Mouse (Mus musculus) heart, postnatal 25 days (tissue): Measurements from ENCODE around the gene BC024978. TPM values are rescaled to one million over a fixed set of nuclear protein-coding genes. Genes with fewer than 3 reads are reported as not detected.

Experiments
- DNase-seq: peaks from one replicate; pipeline ENCODE4 v3.0.0; 2022; ENCODE audit warnings: low spot score
- intact Hi-C: fragments of 180-260 bp; cut with DNase I; formaldehyde crosslinking; loops from one replicate; pipeline ENCODE4 v1.15.1; 2025
- total RNA-seq, 2 experiments: library from RNA; stranded (reverse); gene quantifications; 2 replicates each; pipeline ENCODE4 v1.2.3; 2021

The BC024978 gene
- total RNA-seq, 2 experiments from 2014 or later, result 13.9 to 15.8 TPM

DNA sequence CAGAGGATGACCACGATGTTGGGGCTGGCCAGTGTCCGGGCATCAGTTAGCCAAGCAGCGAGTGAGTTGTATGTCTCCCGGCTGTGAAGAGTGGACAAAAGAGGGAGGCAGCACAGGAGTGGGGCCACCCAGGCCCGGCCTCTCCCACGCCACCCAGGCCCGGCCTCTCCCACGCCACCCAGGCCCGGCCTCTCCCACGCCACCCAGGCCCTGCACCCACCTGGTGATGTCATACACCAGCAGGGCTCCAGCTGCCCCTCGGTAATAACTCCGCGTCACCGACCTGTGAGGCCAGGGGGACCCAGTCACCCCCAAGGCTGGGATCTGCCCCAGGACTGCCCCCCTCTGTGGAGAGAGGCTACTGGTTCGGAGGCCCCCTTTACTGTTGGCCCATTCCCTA is 21.1 kb upstream of the BC024978 start:
- DNase-seq, result no peak
- intact Hi-C loops, result no loop called here

DNA sequence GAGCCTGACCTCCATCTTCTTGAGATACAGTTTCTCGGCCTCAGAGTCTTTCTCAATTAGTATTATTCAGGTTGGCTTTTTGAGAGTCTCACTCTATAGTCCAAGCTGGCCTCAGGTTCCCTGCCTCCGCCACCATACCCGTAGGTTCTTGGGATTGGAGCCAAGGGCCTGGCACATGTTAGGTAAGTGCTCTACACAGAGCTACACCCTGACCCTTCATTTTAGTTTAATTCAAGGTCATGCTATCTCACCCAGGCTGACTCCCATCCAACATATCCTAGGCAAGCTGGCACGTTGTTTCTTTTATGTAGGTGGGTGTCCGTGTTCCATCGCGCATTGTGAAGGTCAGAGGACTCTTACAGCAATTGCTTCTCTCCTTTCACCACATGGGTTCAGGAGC is 20.7 kb upstream of the BC024978 start:
- intact Hi-C loops, result no loop called here
- no peak for DNase-seq

DNA sequence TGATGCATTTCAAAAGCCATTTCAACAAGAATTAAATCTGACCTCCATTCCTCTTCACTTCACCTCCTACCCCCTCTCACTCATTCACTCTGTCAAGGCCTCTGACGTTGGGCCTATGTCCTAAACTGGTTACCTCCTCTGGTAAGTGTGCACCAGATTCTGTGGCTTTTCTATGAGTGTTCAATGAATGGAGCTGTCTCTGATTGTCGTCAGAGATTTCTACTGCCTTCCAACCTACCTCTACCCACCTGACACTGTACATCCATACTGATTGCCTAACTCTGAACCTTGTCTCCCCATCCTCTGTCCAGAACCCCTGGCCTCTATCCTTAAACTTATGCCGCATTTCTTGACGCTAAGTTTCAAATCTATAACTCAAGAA is 17.6 kb upstream of the BC024978 start:
- intact Hi-C loops, result no loop called here
- DNase-seq, result no peak

- intact Hi-C loops, result no loop called here
- DNase-seq, result peak; percentile 99
These were observed 17.0 kb upstream of the BC024978 start, which contains the start of gene Rab4b for GRCm38 (mm10) chr7:27178324-27179216. Gene Rab4b (minus strand): TSS chr7:27178896.

DNA sequence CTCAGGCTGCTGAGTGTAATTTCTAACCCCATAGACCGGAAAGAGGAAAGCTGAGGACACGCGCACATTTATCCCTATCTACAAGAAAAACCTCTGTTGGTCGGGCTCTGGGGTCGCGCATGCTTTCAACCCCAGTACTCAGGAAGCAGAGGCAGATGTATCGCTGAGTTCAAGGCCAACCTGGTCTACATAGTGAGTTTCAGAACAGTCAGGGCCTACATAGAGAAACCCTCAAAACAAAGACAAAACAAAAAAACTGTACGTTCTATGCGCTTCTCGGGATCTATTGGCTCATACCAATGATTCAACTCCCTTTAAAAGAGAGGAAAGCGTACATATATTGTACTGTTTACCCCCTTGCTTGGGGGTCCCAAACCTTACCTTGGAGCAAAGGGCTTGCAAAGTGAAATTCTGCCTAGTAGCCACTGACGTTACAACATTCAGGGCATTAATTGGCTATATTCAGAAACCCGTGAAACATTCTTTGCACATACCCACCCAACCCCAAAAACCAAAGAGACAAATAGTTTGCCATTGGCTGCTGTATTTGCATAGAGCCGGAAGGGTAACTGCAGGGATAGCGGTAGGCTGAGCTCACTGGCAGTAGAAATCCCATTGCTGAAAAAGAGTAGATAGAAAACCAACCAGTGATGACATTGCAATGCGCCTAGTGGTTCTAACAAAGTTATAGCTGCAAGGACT is 16.2 kb upstream of the BC024978 start:
- no peak for DNase-seq
- intact Hi-C loops, result no loop called here

DNA sequence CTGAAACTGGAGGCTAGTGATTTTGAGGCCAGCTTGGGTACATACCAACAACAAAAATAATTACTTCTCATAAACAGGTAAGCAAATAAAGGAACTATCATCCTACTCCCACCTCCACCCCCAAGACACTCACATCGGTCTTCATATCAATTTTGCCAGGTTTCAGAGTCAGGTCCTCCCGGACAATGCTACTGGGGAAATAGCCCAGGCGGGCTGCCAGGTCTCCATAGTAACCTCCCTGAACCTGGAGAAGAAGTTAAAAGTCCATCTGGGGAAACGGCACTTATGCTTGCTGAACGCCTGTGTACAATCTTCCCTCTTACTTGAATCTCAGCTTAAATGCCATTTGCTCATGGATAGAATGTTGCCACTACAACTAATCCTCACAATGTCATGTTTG is 15.5 kb upstream of the BC024978 start:
- intact Hi-C loops, result no loop called here
- DNase-seq, result peak; percentile 50

DNA sequence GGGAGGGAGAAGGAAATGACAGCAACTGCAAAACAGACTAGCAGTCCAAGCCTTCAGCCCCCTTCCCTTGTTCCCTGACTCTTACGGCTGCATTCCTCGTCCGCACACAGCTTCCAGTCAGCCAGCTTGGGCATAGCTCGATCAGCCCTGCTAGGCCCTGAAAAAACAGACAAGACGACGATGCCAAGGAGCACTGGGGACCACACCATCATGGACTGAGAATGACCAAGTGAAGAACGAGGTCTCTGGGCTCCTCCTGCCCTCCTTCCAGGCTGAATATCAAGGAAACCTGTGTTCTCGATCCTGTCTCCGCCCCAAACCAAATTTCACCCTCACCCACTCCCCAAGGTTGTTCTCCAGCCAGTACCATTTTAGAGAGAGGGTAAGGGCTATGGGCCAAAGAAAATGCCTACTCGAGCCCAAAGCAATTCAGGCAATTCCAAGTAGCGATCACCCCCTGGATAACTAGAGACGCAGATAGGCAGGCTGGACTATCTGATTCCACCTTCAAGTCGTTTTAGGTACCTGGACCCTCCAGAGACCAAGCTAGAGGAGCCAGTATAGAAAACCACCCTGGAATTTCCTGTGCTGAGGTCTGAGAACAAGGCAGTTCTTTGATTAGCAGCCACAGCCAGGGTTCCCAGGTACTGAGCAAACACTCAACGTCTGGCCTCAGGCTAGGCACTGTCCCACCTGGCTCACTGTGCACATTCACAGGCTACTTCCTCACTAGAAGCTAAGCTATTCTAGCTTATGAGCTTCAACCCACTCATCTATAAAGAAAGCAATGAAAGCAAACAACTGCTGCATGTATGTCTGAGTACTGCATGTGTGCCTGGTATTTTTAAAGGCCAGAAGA is 14.5 kb upstream of the BC024978 start, which contains the start of the genes Gm21983 and Mia:
TSS of gene Gm21983 (minus strand) at position 250 of the 859 bp plus-strand sequence.
TSS of gene Mia (minus strand) at position 321 of the 859 bp plus-strand sequence.
- no peak for DNase-seq
- intact Hi-C loops, result no loop called here

GRCm38 (mm10) chr7:27182498-27182897 is 13.1 kb upstream of the BC024978 start:
- DNase-seq, result no peak
- intact Hi-C loops, result no loop called here

GRCm38 (mm10) chr7:27184964-27185363 is 10.6 kb upstream of the BC024978 start:
- no peak for DNase-seq
- intact Hi-C loops, result no loop called here

- intact Hi-C loops, result no loop called here
- no peak for DNase-seq
These were observed 9.6 kb upstream of the BC024978 start for GRCm38 (mm10) chr7:27185986-27186385.

GRCm38 (mm10) chr7:27189271-27189931 is 6.2 kb upstream of the BC024978 start:
- DNase-seq, result no peak
- intact Hi-C loops, result no loop called here

DNA sequence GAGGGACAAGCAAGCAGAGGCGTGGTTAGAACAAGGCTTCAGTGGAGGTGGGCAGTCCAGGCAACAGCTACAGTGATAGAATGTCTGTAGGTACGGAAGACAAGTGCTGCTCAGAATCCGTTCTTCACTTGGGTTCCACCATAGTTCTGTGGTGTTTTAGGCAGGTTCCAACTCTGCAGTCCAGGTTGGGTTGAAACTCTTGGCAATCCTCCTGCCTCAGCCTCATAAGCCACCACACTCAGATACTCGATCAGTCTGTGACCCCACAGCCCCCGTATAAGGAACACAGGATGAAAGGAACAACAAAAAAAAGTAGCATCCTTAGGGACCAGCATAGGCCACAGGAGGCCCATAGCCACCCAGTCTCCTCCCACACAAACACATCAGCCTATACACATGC is 3.1 kb upstream of the BC024978 start:
- no peak for DNase-seq
- intact Hi-C loops, result no loop called here

DNA sequence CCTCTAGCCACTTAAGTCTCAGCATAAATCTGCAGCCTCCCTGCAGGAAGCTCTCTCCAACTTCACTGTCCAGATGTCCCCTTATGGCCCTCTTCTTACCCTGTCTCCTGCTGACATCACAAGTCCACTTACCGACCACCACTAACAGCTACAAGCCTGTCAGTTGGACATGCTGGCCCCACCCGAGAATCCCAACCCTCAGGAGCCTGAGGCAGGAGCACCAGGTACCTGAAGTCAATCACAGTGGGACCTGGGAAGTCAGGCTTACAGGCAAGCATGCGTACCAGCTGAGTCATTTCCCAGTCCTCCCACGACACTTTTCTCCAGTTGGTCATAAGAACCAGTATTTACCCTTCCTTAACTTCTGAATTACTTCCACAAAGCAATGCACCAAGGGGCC is 1.9 kb upstream of the BC024978 start:
- no peak for DNase-seq
- intact Hi-C loops, result no loop called here

DNA sequence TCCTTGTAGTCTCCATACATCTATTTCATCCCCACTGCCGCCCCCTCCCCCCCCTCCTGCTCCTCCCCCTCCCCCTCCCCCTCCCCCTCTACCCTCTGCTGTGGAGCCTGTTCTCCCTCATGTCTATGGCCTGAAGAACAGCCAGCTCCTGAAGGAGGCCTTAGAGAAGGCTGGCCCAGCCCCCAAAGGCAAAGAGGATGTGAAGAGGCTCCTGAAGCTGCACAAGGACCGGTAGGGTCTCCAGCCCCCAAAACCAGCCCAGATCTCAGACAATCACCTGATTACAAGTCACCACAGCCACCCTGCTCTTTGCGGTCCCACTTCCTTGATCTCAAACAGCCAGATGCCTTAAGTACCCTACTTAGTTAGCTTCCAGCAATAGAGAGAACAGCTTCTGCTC is 1.6 kb downstream of the BC024978 start:
- intact Hi-C loops, result no loop called here
- no peak for DNase-seq

- intact Hi-C loops, result no loop called here
- no peak for DNase-seq
These were observed 2.1 kb downstream of the BC024978 start for GRCm38 (mm10) chr7:27197634-27198033.

DNA sequence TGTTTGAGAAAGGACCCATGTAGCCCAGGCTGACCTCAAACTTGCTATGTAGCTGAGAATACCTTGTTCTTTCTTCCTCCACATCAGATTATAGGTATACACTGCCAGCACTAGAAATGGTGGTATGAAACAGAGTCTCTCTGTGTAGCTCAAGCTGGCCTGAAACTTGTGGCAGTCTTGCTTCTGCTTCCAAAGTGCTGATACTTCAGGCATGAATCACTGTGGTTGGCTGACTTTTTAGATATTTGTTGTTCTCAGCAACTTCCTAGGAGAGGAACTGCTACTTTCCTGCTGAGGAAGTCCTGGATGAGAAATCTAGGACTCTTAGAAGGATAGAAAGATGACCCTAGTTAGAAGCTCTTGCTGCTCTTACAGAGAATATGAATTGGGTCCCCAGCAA is 2.8 kb downstream of the BC024978 start:
- DNase-seq, result no peak
- intact Hi-C loops, result no loop called here

DNA sequence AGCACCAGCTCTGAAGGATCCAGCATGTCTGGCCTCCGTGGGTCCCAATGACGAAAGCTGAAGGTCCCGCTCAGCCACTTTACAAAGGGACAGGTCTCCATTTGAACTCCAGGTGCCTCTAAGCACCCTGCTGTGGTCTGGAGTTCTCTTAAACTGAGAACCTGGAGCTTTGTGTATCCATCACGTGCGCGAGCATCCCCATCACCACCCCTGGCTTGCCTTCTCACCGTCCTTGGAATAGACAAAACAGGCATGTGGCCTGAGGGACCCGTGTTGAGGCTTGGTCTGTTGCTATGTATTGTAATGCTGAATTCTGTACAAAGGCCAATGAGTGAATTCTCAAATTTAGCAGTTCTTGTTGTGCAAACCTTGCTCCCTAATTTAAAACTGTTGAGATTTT is 3.2 kb downstream of the BC024978 start:
- intact Hi-C loops, result no loop called here
- no peak for DNase-seq

GRCm38 (mm10) chr7:27203730-27204449 is 8.3 kb downstream of the BC024978 start:
- DNase-seq, result no peak
- intact Hi-C loops, result loop anchor here (2.0 kb wide), 1 partner anchor 23 kb away; no protein-coding TSS in a partner anchor

GRCm38 (mm10) chr7:27212626-27213025 is 17.0 kb downstream of the BC024978 start:
- no peak for DNase-seq
- intact Hi-C loops, result no loop called here
